Comparison of ENCODE assay signal across 8 mouse cellular contexts in genomic region chr15:91191412-91192222, GRCm38 (mm10). TPM values are rescaled to one million over a fixed set of nuclear protein-coding genes. Genes with fewer than 3 reads are reported as not detected.
A peak's percentile ranks its signal among the peaks of the same experiment; 100 is the strongest.
DNase-seq lines count a peak whose midpoint lies in the region; ATAC-seq and TF ChIP-seq lines count a peak whose summit lies in the region.

Gene Abcd2, minus strand, starts transcription at chr15:91191799.

- H3K9ac ChIP-seq in hindbrain, postnatal 0 days (replicated peaks; ENCODE audit: low read length), result peak within 1 kb of the TSS; percentile 53

- peak; percentile 94 for ATAC-seq in hindbrain, postnatal 0 days

- WGBS in hindbrain, postnatal 0 days, result under 1% methylated on average over 22 of the region's 22 CpGs

- DNase-seq in adrenal gland, postnatal 36 days, result peak; percentile 77 to 85
- DNase-seq in embryo, embryonic 10.5 days (ENCODE audit: low spot score), result peak; percentile 93
- DNase-seq in gastrocnemius, postnatal 10 days, result peak; percentile 71
- DNase-seq in hindbrain, postnatal 0 days (ENCODE audit: low spot score), result peak; percentile 88
- DNase-seq in left cerebral cortex, adult 2 months (ENCODE audit: extremely low spot score in 1 of 2, low spot score in 2 of 2), result peak; percentile 71 to 74
- DNase-seq in lung, postnatal 4 days, result peak; percentile 78 to 89
- DNase-seq in retina, postnatal 1 day, result peak; percentile 90
- no peak for DNase-seq in MN1 (ENCODE audit: low spot score)

- H3K36me3 ChIP-seq in hindbrain, postnatal 0 days (ENCODE audit: insufficient read depth, low read length), result no peaks in the 10 kb centered on the region

- H3K9me3 ChIP-seq in hindbrain, postnatal 0 days (ENCODE audit: low read length), result no peaks in the 10 kb centered on the region

- H3K27ac ChIP-seq in hindbrain, postnatal 0 days, result peak within 1 kb of the TSS; percentile 82
- peak within 1 kb of the TSS; percentile 90 for H3K27ac ChIP-seq in left cerebral cortex, adult 2 months

- peak within 1 kb of the TSS; percentile 51 for H3K4me3 ChIP-seq in hindbrain, postnatal 0 days (ENCODE audit: low read length)
- peak within 1 kb of the TSS; percentile 67 for H3K4me3 ChIP-seq in left cerebral cortex, adult 2 months

- TF ChIP-seq CTCF in hindbrain, postnatal 0 days (IDR thresholded peaks at IDR 0.05; ENCODE audit: low read depth), result no peak
- no peak for TF ChIP-seq CTCF in left cerebral cortex, adult 2 months (IDR thresholded peaks at IDR 0.05)

- peak within 1 kb of the TSS; percentile 90 for H3K4me2 ChIP-seq in hindbrain, postnatal 0 days (ENCODE audit: low read depth, low read length)

- no peaks in the 10 kb centered on the region for H3K4me1 ChIP-seq in hindbrain, postnatal 0 days (ENCODE audit: insufficient read depth, low read length)

- intact Hi-C loops in left cerebral cortex, adult 2 months (cut with DNase I), result loop anchor here (2.0 to 5.0 kb wide), 3 partner anchors 61 to 141 kb away; no protein-coding TSS in a partner anchor

- no peaks in the 10 kb centered on the region for H3K27me3 ChIP-seq in hindbrain, postnatal 0 days (ENCODE audit: insufficient read depth, low read length)

RNA-seq across cellular contexts. Expression of gene Abcd2, which starts in this region (rescaled TPM):
- 10 to 100 TPM; 14.4 to 29.5 TPM for total RNA-seq in adrenal gland, postnatal 36 days (2021)
- 10 to 100 TPM; 14.2 to 16.7 TPM for total RNA-seq in gastrocnemius, postnatal 10 days (2021)
- 11.5 and 12.4 TPM in 2 replicates for total RNA-seq in hindbrain, postnatal 0 days (2014; rRNA removed)
- 11.2 and 12.7 TPM in 2 replicates for polyA plus RNA-seq in hindbrain, postnatal 0 days (2015; fragmentation: Nextera tagmentation; extraction: Ambion mirVana)
- 10 to 100 TPM; 29.3 to 29.4 TPM for total RNA-seq in left cerebral cortex, adult 2 months (2021)
